Mouse (Mus musculus) gastrocnemius, postnatal 14 days (tissue): ENCODE results near the gene Cdh1. TPM values are rescaled to one million over a fixed set of nuclear protein-coding genes. Genes with fewer than 3 reads are reported as not detected.
"Not testable (repeated sequence)": the region's sequence is repeated elsewhere in the genome, so short reads cannot be mapped to it uniquely, and the experiment has no call there.

Experiments
- DNase-seq: peaks from one replicate; pipeline ENCODE4 v3.0.0; 2021; ENCODE audit warnings: mixed read lengths
- intact Hi-C: fragments of 180-260 bp; cut with DNase I; formaldehyde crosslinking; loops from one replicate; pipeline ENCODE4 v1.15.1; 2025; ENCODE audit warnings: low total_unique reads
- total RNA-seq, 2 experiments: library from RNA; stranded (reverse); gene quantifications; 2 replicates each; pipeline ENCODE4 v1.2.3; 2021

The Cdh1 gene
- total RNA-seq, 2 experiments from 2014 or later, result 0.55 to 1.4 TPM

DNA sequence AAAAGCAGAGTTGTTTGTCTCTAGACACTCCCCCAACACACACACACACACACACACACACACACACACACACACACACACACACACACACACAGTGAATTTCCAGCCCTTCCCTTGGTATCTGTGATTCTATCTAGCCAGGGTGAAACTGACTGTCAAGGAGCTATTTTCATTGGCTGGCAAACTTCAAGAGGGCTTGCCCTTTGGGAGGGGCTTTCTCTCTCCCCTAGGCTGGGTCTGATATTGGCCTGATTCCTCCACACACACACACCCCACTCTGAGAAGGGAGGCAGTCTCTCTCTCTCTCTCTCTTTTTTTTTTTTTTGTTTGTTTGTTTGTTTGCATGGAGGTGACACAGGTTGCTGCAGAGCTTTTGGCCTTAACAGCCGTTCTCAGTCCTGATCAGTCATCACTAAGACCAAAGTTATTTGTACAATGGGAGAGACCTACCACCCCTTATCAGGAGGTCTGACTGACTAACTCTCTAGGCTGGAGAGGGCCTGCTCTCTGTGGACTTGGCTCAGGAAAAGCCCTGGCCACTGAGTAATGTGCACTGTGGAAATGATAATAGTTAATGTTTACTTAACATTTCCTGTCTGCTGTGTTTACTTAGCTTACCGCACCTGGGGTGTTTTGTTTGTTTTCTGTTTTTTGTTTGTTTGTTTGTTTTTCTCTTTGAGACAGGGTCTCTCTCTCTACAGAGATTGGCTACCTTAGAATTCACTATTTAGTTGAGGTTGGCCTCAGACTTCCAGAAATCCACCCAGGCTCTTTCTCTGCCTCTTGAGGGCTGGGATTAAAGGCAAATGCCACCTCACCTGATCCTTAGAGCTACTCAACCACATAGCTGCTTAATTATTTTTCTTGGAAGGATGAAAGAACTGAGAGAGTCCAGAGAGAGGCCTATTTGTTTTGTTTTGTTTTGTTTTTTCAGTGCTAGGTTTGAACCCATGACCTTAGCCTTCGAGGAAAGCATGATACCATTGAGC, 14.4 kb upstream of the Cdh1 start:
- DNase-seq, result no peak
- intact Hi-C loops, result no loop called here

- intact Hi-C loops, result no loop called here
- no peak for DNase-seq
Measured at GRCm38 (mm10) chr8:106592458-106592857, 10.7 kb upstream of the Cdh1 start.

GRCm38 (mm10) chr8:106595623-106596022, 7.5 kb upstream of the Cdh1 start:
- intact Hi-C loops, DNase-seq: not testable (repeated sequence)

GRCm38 (mm10) chr8:106597067-106597466, 6.1 kb upstream of the Cdh1 start:
- no peak for DNase-seq
- intact Hi-C loops, result no loop called here

- intact Hi-C loops, result no loop called here
- DNase-seq, result no peak
Measured at GRCm38 (mm10) chr8:106599265-106599979, 3.7 kb upstream of the Cdh1 start.

- no peak for DNase-seq
- intact Hi-C loops, result no loop called here
Measured at GRCm38 (mm10) chr8:106603933-106604332, 782 bp downstream of the Cdh1 start.

DNA sequence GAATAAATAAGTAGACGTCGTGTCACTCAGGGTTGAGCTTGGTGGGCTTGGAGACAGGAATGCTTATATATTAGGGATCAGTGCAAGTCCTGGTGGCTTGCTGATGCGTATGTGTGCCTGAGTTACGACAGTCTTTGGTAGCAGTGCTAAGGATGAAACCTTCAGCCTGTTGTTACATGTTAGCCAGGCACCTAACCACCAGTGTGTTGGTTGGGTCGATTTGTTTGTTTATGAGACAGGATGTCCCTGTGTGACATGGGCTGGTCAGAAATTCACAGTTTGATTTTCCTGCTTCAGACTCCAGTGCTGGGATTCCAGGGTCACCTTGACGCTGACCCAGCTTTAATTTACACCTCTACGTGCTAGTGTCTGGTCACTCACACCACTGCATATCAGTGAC, 2.5 kb downstream of the Cdh1 start:
- intact Hi-C loops, result no loop called here
- DNase-seq, result no peak

DNA sequence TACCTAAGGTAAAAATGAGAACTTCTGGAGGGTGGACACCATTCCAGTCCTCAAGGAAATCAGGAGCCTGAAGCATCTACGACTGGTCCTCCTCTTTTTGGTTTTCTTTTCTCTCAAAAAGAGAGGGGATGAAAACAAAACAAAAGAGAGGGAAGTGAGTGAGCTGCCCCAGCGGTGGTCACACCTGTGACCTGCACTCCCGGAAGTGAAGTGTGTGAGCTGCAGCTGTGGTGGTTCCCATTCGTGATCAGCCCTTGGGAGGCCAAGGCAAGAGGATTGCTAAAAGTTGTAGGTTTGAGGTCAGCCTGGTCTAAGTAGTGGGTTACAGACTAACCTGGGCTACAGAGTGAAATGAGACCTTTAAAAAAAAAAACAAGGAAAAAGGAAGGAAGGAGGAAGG, 3.0 kb downstream of the Cdh1 start:
- intact Hi-C loops, result no loop called here

DNA sequence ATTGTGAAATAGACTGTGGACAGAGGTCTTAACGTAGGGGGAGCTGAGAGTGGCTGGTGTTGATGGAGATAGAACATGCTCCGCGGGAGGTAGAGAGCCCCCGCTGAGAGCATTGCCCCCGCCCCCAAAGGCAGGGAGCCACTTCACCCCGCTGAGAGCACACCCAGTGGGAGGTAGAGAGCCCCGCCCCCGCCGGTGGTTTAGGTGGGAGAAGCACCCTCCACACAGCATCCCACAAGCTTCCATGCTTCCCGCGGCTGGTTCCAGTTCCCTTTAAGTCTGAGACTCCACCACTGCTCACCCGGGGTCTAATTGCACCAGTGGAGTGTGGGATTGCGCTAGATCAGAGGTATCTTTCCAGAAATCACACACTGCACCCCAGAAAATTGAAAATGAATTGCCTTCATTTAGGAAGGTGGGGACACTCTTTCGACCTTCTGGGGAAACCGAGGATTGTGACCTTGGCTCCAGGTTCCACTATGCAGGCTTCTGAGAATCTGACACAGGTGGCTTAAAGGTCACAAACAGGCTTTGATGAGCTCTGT, 3.5 kb downstream of the Cdh1 start:
- intact Hi-C loops, result no loop called here
- DNase-seq, result no peak

More for the DNA sequence above, 3.0 kb downstream of the Cdh1 start:
- DNase-seq, result no peak

- intact Hi-C loops, result not testable (repeated sequence)
Measured at GRCm38 (mm10) chr8:106607783-106608182, 4.6 kb downstream of the Cdh1 start.

GRCm38 (mm10) chr8:106608425-106608824, 5.3 kb downstream of the Cdh1 start:
- intact Hi-C loops, result no loop called here
- DNase-seq, result no peak

More at GRCm38 (mm10) chr8:106607783-106608182, 4.6 kb downstream of the Cdh1 start:
- DNase-seq, result not testable (repeated sequence)

DNA sequence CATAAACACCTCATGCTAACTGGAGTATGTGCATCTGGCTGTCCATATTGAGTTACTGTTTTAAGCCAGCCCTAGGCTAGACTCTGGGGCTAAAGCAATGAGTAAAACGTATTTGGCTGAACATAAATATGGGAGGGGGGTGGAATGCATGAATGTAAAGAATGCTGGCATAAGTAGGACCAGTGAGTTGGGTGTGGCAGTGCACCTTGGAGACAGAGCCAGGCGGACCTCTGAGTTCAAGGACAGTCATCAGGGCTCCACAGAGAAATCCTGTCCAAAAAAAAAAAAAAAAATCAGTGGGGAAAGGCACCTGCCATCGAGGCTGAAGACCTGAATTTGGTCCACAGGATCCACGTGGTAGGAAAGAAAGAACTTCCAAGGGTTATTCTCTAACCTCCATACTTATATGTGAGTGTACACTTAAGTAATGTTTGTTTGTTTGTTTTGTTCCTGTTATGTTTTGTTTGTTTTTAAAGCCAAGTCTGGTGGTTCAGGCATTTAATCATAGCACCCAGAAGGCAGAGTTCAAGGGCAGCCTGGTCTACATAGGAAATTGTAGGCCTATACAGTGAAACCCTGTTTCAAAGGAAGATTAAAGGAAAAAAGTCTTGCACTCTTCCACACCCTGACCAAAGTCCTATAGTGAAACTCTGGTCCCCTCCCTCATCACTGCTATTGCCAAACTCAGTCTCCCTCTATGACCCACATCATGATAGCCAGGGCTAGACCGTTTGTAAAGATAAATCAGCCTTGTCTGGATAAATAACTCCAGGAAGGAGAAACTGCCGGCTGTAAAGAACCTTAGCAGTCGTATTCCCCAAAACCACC, 6.1 kb downstream of the Cdh1 start:
- DNase-seq, result no peak
- intact Hi-C loops, result no loop called here

GRCm38 (mm10) chr8:106610958-106611640, 7.9 kb downstream of the Cdh1 start:
- DNase-seq, result no peak
- intact Hi-C loops, result no loop called here

GRCm38 (mm10) chr8:106612047-106612446, 8.9 kb downstream of the Cdh1 start:
- intact Hi-C loops, result no loop called here
- DNase-seq, result no peak

- DNase-seq, result no peak
- intact Hi-C loops, result no loop called here
Measured at GRCm38 (mm10) chr8:106614704-106615103, 11.6 kb downstream of the Cdh1 start.

GRCm38 (mm10) chr8:106615661-106616299, 12.6 kb downstream of the Cdh1 start:
- DNase-seq, result no peak
- intact Hi-C loops, result no loop called here

GRCm38 (mm10) chr8:106616679-106617078, 13.5 kb downstream of the Cdh1 start:
- no peak for DNase-seq
- intact Hi-C loops, result no loop called here

DNA sequence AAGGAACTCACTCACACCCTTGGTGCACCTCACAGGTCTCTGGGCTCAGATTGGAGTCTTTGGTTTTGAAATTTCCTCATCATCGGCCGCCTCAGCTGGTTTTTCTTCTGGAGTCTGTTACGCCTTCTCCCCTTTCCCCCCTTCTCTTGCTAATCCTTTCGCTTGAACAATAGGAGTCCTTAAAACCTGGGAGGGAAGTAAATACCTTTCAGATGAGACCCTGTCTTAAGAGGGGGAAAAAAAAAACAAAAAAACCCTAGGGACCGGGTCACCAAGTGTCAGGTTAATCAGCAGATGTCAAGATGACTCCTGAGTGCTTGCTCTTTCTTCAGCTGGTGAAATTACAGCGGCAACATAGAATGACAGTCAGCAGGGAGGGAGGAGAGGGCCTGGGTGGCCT, 14.0 kb downstream of the Cdh1 start:
- intact Hi-C loops, result no loop called here
- no peak for DNase-seq
